Mouse (Mus musculus) liver, embryonic 14.5 days (tissue): Measurements from ENCODE around the gene Atp13a5.

Experiments
- CTCF ChIP-seq: IDR thresholded peaks from 2 replicates; pipeline ENCODE4 v1.5.1; 2016; ENCODE audit warnings: antibody characterized with exemption, low read depth, control low read depth
- EP300 ChIP-seq: IDR thresholded peaks from 2 replicates; pipeline ENCODE4 v1.6.1; 2016; ENCODE audit warnings: antibody characterized with exemption, low read depth

DNA sequence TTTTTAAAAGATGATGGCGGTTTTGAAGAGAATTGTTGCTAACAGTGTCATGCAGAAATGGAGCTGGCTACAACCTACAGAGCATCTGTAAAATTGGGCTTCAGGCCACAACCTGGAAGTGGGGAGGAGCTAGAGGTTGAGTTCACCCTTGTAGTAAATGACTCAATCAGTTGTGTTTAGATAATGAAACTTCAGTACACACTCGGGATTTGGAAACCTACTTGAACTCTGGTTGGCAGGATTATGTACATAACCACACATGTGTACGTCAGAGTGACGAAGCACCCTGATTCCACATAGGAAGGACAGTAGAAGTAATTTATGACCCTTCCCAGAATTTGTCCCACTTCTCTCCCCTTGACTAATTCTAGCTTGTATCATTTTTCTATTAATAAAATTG, 124.2 kb downstream of the Atp13a5 start:
- no peak for TF ChIP-seq CTCF
- TF ChIP-seq EP300 = no peak
